Mouse (Mus musculus) 3134 (cell line): Measurements from ENCODE around the gene Ube2b.

Experiments
- DNase-seq: peaks from one replicate; pipeline ENCODE4 v3.0.0-alpha.2; 2011; ENCODE audit warnings: low spot score; ENCODE audit not compliant: insufficient read length; ENCODE audit errors: extremely low read depth

Gene Ube2b

DNA sequence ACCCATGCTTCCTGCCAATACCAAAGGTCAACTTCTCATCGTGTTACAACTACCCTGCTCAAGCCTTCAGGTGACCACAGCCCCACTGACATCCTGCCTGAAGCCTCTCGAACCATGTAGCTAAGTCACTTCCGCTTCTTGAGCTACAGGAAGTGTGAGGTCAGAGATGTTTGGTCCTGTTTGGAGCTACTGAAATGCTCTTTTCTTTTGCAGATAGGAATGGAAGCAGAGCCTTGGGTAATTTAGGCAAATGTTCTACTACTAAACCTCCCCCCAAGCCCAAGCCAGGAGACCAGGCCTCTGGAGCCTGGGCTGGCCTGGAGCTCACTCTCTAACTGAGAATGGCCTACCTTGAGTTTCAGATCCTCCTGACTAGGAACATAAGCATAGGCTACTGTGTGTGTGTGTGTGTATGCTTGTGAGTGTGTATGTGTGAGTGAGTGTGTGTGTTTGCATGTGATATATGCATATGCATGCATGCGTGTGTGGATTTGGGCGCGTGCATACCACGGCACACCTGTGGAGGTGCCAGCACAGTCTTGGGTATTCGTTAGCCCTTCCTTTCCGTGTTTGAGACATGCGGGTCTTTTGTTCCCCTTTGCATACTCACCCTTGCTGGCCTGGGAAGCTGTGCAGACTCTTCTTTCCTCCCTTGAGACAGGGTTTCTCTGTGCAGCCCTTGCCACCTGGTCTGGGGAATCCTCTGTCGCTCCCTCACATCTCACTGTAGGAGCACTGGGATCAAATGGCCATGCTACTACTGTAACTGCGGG is 61.6 kb downstream of the Ube2b start:
- DNase-seq = no peak

DNA sequence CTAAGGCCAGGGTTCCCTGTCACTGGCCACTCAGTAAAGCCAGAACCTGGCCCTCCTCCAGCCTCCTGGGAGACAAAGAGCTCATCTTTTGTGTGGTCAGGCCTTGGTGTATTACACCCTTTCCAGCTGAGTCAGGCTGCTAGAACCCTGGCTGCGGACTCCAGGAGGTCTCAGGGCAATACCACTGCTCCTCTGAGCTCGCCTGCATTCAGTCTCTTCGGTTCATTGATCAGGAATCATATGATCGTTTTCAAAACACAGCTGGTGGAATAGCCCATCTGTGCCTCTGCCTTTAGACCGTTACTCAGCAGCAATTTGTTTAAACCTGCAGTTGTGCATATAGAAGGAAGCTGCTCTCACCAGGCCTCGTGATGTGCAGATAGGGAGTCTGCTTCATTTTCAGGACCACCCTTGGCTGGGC is 63.2 kb downstream of the Ube2b start:
- peak; percentile 72 for DNase-seq

DNA sequence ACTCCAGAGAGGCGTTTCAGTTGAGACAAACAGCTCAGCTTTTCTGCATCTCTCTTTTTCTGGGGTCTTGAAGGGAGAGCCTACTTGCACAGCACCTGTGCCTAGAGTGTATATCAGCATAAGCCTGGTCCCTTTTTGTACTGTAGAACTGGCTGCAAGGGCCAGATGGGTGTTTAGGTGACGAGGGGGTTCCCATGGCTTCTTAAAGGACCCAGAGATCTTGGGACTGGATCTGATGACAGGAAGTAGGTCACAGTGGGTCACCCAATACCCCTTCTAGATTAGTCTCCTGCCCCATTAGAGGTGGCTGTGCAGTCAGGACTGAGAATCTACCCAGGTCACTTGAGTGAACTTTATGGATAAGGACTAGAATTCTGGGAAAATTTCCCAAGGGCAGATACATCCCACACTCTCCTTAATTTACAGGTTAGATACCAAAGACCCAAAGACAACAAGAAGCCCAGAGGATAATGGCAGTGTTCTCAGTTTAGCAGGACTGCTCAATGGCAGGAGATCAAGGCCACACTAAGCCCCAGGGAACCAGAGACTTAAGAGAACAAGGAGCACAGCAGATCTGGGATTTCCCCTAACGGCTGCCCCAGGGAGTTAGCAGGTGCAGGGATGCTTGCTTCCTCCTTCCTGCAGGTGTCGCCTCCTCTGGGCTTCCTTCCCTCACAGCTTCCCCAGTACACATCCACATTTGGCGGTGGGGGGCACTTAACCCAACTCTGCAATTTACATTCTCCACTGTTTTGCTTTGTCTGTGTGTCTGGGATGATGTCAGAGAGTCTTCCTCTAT is 64.7 kb downstream of the Ube2b start:
- no peak for DNase-seq
